Mouse (Mus musculus) lung, postnatal 0 days (tissue): ENCODE measurements around the gene Pop5.

Experiments used
- CTCF ChIP-seq: IDR thresholded peaks from 2 replicates; pipeline ENCODE4 v1.5.1; 2016; ENCODE audit warnings: antibody characterized with exemption, mild to moderate bottlenecking
- EP300 ChIP-seq: IDR thresholded peaks from 2 replicates; pipeline ENCODE4 v1.6.1; 2016; ENCODE audit warnings: antibody characterized with exemption, mild to moderate bottlenecking, control low read depth

DNA sequence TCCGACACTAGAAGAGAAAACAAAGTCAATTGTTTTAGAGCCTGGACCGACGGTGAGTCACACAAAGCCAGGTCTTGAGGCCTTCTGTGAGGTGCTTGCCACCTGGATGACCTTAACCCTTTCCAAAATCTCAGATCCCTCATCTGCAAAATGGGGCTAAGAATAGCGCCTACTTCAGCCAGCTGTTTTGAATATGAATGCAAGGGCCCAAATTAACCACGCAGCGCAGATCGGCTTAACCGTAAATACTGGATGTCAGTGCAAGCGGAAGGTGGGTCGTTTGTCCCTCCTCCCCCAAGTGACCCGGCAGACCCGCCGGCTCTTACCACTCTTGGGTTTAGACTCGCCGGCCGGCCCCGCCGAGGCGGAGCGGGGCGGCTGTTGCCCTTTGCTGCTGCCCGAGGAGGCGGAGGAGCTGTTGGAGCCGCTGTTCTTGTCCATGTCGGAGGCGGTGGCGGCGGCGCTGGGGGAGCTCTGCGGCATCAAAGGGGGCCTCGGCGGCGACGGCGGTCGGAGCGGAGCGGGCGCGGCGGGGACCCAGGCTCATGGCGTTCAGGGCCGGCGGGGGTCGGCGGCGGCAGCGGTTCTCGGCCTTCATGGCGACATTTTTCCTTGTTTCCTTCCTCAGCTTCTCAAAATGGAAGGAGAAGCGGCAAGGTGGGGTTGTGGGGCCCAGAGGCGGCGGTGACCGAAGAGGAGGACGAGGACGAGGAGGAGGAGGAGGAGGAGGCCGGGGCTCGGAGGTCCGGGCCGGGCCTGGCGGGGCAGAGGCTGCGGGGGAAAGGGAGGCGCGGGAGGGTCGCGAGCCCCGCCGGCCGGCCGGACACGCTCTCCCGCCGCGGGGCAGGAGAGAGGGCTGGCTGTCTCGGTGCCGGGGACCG, 36.5 kb downstream of the Pop5 start:
- TF ChIP-seq CTCF (no peak), EP300 (no peak)
